8 mouse cellular contexts compared by ENCODE assay signal in the genomic region with DNA sequence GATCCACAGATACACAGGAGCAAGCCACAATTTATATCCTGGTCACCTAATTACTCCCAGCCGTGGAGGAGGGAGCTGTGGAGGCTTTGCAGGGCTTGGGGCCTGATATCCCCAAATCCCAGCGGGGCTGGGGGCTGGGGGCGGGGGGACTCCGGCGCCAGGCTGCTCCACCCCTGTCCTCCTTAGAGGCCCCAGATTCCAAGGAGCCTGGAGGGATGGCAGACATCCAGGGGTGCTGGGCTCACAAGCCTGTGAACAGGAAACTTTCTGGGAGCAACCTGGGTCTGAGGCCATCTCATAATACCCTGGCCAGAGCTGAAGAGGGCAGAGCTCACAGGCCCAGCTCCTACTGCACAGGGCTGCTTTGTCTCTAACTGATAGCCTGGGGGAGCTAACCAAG. TPM values are rescaled to one million over a fixed set of nuclear protein-coding genes. Genes with fewer than 3 reads are reported as not detected.
A peak's percentile ranks its signal among the peaks of the same experiment; 100 is the strongest.
DNase-seq lines count a peak whose midpoint lies in the region; ATAC-seq and TF ChIP-seq lines count a peak whose summit lies in the region.

No protein-coding gene starts in this region.

- H3K9me3 ChIP-seq in forebrain, embryonic 10.5 days, result no peaks in the 10 kb centered on the region
- H3K9me3 ChIP-seq in forebrain, postnatal 0 days (ENCODE audit: low read length), result no peaks in the 10 kb centered on the region
- no peaks in the 10 kb centered on the region for H3K9me3 ChIP-seq in kidney, embryonic 16.5 days (ENCODE audit: low read length)
- no peaks in the 10 kb centered on the region for H3K9me3 ChIP-seq in forebrain, embryonic 13.5 days (replicated peaks)
- no peaks in the 10 kb centered on the region for H3K9me3 ChIP-seq in midbrain, embryonic 13.5 days

- TF ChIP-seq CTCF in forebrain, postnatal 0 days (IDR thresholded peaks at IDR 0.05; ENCODE audit: low read depth), result no peak

- no peak for DNase-seq in forebrain, embryonic 10.5 days (ENCODE audit: extremely low spot score, low spot score)
- DNase-seq in forebrain, postnatal 0 days, result no peak
- no peak for DNase-seq in kidney, postnatal 14 days
- DNase-seq in cerebellum, postnatal 36 days, result no peak
- no peak for DNase-seq in left cerebral cortex, postnatal 14 days (ENCODE audit: low spot score in 2 of 2)

- no peak overlapping the region for H3K4me2 ChIP-seq in forebrain, postnatal 0 days (ENCODE audit: low read depth)
- H3K4me2 ChIP-seq in kidney, embryonic 16.5 days (replicated peaks; ENCODE audit: low read depth, low read length), result no peak overlapping the region
- H3K4me2 ChIP-seq in forebrain, embryonic 13.5 days, result no peak overlapping the region
- H3K4me2 ChIP-seq in midbrain, embryonic 13.5 days (replicated peaks), result no peak overlapping the region

- H3K27me3 ChIP-seq in forebrain, embryonic 10.5 days (ENCODE audit: poor library complexity, severe bottlenecking), result peaks cover 77% of the 10 kb centered on the region
- no peaks in the 10 kb centered on the region for H3K27me3 ChIP-seq in forebrain, postnatal 0 days (ENCODE audit: insufficient read depth, low read length)
- no peaks in the 10 kb centered on the region for H3K27me3 ChIP-seq in kidney, embryonic 16.5 days (ENCODE audit: insufficient read depth, low read length)
- H3K27me3 ChIP-seq in forebrain, embryonic 13.5 days, result peaks cover 14% of the 10 kb centered on the region
- H3K27me3 ChIP-seq in midbrain, embryonic 13.5 days, result peaks cover 21% of the 10 kb centered on the region

- H3K4me3 ChIP-seq in forebrain, embryonic 10.5 days, result no peak overlapping the region
- no peak overlapping the region for H3K4me3 ChIP-seq in forebrain, postnatal 0 days (ENCODE audit: low read depth, low read length)
- H3K4me3 ChIP-seq in kidney, embryonic 16.5 days (ENCODE audit: low read length), result no peak overlapping the region
- no peak overlapping the region for H3K4me3 ChIP-seq in forebrain, embryonic 13.5 days
- no peak overlapping the region for H3K4me3 ChIP-seq in midbrain, embryonic 13.5 days (replicated peaks)

- no peak overlapping the region for H3K9ac ChIP-seq in forebrain, postnatal 0 days
- H3K9ac ChIP-seq in kidney, embryonic 16.5 days (replicated peaks; ENCODE audit: low read length), result no peak overlapping the region
- H3K9ac ChIP-seq in forebrain, embryonic 13.5 days, result peak overlapping the region; percentile 51
- peak overlapping the region; percentile 49 for H3K9ac ChIP-seq in midbrain, embryonic 13.5 days (replicated peaks)

- ATAC-seq in forebrain, postnatal 0 days, result no peak
- ATAC-seq in kidney, embryonic 16.5 days (ENCODE audit: low FRiP score, low TSS enrichment), result no peak
- no peak for ATAC-seq in forebrain, embryonic 13.5 days
- no peak for ATAC-seq in midbrain, embryonic 13.5 days

- H3K27ac ChIP-seq in forebrain, embryonic 10.5 days, result peak overlapping the region; percentile 80
- no peak overlapping the region for H3K27ac ChIP-seq in forebrain, postnatal 0 days (ENCODE audit: low read depth, low read length)
- peak overlapping the region; percentile 64 for H3K27ac ChIP-seq in kidney, embryonic 16.5 days (ENCODE audit: low read length)
- no peak overlapping the region for H3K27ac ChIP-seq in forebrain, embryonic 13.5 days
- peak overlapping the region; percentile 35; the same call in 1 of the 2 replicates for H3K27ac ChIP-seq in midbrain, embryonic 13.5 days

- H3K4me1 ChIP-seq in forebrain, embryonic 10.5 days, result peaks cover 81% of the 10 kb centered on the region
- H3K4me1 ChIP-seq in forebrain, postnatal 0 days (ENCODE audit: insufficient read depth), result peaks cover 11% of the 10 kb centered on the region
- H3K4me1 ChIP-seq in kidney, embryonic 16.5 days (ENCODE audit: insufficient read depth, low read length), result peaks cover 67% of the 10 kb centered on the region
- peaks cover 62% of the 10 kb centered on the region for H3K4me1 ChIP-seq in forebrain, embryonic 13.5 days
- peaks cover 71% of the 10 kb centered on the region for H3K4me1 ChIP-seq in midbrain, embryonic 13.5 days (replicated peaks)

- 43% methylated on average over 5 of the region's 5 CpGs for WGBS in forebrain, embryonic 10.5 days
- 40% methylated on average over 5 of the region's 5 CpGs for WGBS in forebrain, postnatal 0 days
- 37% methylated on average over 5 of the region's 5 CpGs for WGBS in kidney, embryonic 16.5 days
- WGBS in forebrain, embryonic 13.5 days, result 49% methylated on average over 5 of the region's 5 CpGs
- WGBS in midbrain, embryonic 13.5 days, result 42% methylated on average over 5 of the region's 5 CpGs

- intact Hi-C loops in left cerebral cortex, postnatal 14 days (cut with DNase I), result loop anchor here (5.0 kb wide), 2 partner anchors 35 to 105 kb away; partner anchors contain the start of gene Fam92b

- H3K36me3 ChIP-seq in forebrain, embryonic 10.5 days (replicated peaks), result no peaks in the 10 kb centered on the region
- no peaks in the 10 kb centered on the region for H3K36me3 ChIP-seq in forebrain, postnatal 0 days (ENCODE audit: insufficient read depth)
- H3K36me3 ChIP-seq in kidney, embryonic 16.5 days (ENCODE audit: insufficient read depth, low read length), result no peaks in the 10 kb centered on the region
- no peaks in the 10 kb centered on the region for H3K36me3 ChIP-seq in forebrain, embryonic 13.5 days (ENCODE audit: poor library complexity, severe bottlenecking)
- H3K36me3 ChIP-seq in midbrain, embryonic 13.5 days, result no peaks in the 10 kb centered on the region

RNA-seq across cellular contexts. Expression of gene Gse1, which starts 54.2 kb away (rescaled TPM):
- polyA plus RNA-seq in forebrain, embryonic 10.5 days (2016; fragmentation: Nextera tagmentation; extraction: Ambion mirVana), result 11.1 and 12.0 TPM in 2 replicates
- total RNA-seq in forebrain, postnatal 0 days (2014; rRNA removed), result 24.2 and 48.2 TPM in 2 replicates
- 10.5 and 15.9 TPM in 2 replicates for polyA plus RNA-seq in forebrain, postnatal 0 days (2015; fragmentation: Nextera tagmentation; extraction: Ambion mirVana)
- 6.7 and 7.9 TPM in 2 replicates for polyA plus RNA-seq in kidney, embryonic 16.5 days (2015; fragmentation: Nextera tagmentation; extraction: Ambion mirVana)
- 24.0 and 24.9 TPM in 2 replicates for polyA plus RNA-seq in forebrain, embryonic 13.5 days (2015; fragmentation: Nextera tagmentation; extraction: Ambion mirVana)
- polyA plus RNA-seq in midbrain, embryonic 13.5 days (2015; fragmentation: Nextera tagmentation; extraction: Ambion mirVana), result 22.3 and 22.5 TPM in 2 replicates
- 10 to 100 TPM; 49.0 to 57.3 TPM for total RNA-seq in left cerebral cortex, postnatal 14 days (2021)

Comparison
In these comparisons a context has a peak if more than half of its experiments do, and no peak if none do; other contexts are left out.
1. H3K27ac ChIP-seq: peak in forebrain, embryonic 10.5 days (single experiment), kidney, embryonic 16.5 days (single experiment) and midbrain, embryonic 13.5 days (single experiment); none in forebrain, postnatal 0 days (single experiment) and forebrain, embryonic 13.5 days (single experiment).
2. H3K9ac ChIP-seq: peak in forebrain, embryonic 13.5 days (single experiment) and midbrain, embryonic 13.5 days (single experiment); none in forebrain, postnatal 0 days (single experiment) and kidney, embryonic 16.5 days (single experiment).